Mouse (Mus musculus) C2C12 (cell line): ENCODE measurements at regions not wholly inside any gene's neighbourhood (a gene's known extent, or its start where the extent isn't known, plus 50 kb on each side); places are given as distances from the start of the nearest gene placed in this dataset.

ENCODE experiments used
- H3K27me3 ChIP-seq: one replicate; pipeline ENCODE4 v1.6.1; 2011; ENCODE audit not compliant: control insufficient read depth, insufficient read depth, insufficient read length
- H3K36me3 ChIP-seq: one replicate; pipeline ENCODE4 v1.6.1; 2011; ENCODE audit not compliant: control insufficient read depth, insufficient read depth
- H3K4me3 ChIP-seq: one replicate; pipeline ENCODE4 v1.5.1; 2011; ENCODE audit warnings: mild to moderate bottlenecking, control low read depth; ENCODE audit not compliant: poor library complexity, insufficient read depth, severe bottlenecking
- H3K79me2 ChIP-seq: one replicate; pipeline ENCODE4 v1.6.1; 2011; ENCODE audit not compliant: control insufficient read depth, insufficient read depth
- H3K79me3 ChIP-seq: one replicate; pipeline ENCODE4 v1.6.1; 2011; ENCODE audit warnings: low read depth, control low read depth
- H3ac ChIP-seq: one replicate; pipeline ENCODE3; 2011; ENCODE audit warnings: low read depth; ENCODE audit not compliant: control insufficient read depth, insufficient read length
- CEBPB ChIP-seq: IDR thresholded peaks from one replicate; pipeline ENCODE4 v1.6.1; 2011; ENCODE audit warnings: low read depth, mild to moderate bottlenecking, control low read depth, moderate library complexity
- CTCF ChIP-seq: IDR thresholded peaks from one replicate; pipeline ENCODE4 v1.5.1; 2011; ENCODE audit not compliant: control insufficient read depth, insufficient read depth, insufficient read length
- FOSL1 ChIP-seq: IDR thresholded peaks from one replicate; pipeline ENCODE4 v1.8.0; 2011; ENCODE audit warnings: mild to moderate bottlenecking, low read length; ENCODE audit not compliant: poor library complexity, insufficient read depth, severe bottlenecking
- MAX ChIP-seq: IDR thresholded peaks from one replicate; pipeline ENCODE4 v1.6.1; 2011; ENCODE audit warnings: mild to moderate bottlenecking, control low read depth
- MYOD1 ChIP-seq: IDR thresholded peaks from one replicate; pipeline ENCODE4 v1.6.1; 2011; ENCODE audit warnings: low read depth; ENCODE audit not compliant: control insufficient read depth, insufficient read length
- MYOG ChIP-seq: IDR thresholded peaks from one replicate; pipeline ENCODE4 v1.6.1; 2011; ENCODE audit not compliant: control insufficient read depth, insufficient read length; ENCODE audit errors: extremely low read depth
- USF1 ChIP-seq: IDR thresholded peaks from one replicate; pipeline ENCODE4 v1.6.1; 2011; ENCODE audit warnings: low read depth, mild to moderate bottlenecking, control low read depth, moderate library complexity

- no peaks in the 10 kb centered on the region for H3K36me3 ChIP-seq
- no peaks in the 10 kb centered on the region for H3K79me3 ChIP-seq
- H3K4me3 ChIP-seq: no peak overlapping the region
- H3K79me2 ChIP-seq: no peaks in the 10 kb centered on the region
- peaks cover 3% of the 10 kb centered on the region for H3K27me3 ChIP-seq
- no peak for TF ChIP-seq USF1
- no peak for TF ChIP-seq MYOG
- no peak for TF ChIP-seq CEBPB
- no peak for TF ChIP-seq MYOD1
- TF ChIP-seq CTCF: no peak
- no peak for TF ChIP-seq MAX
- TF ChIP-seq FOSL1: no peak
- no peak overlapping the region for H3ac ChIP-seq
Observed at GRCm38 (mm10) chr1:61565471-61565870, 73.2 kb upstream of the Pard3b start.

- H3K79me3 ChIP-seq: no peaks in the 10 kb centered on the region
Observed at GRCm38 (mm10) chr1:61574276-61574675, 64.3 kb upstream of the Pard3b start.

GRCm38 (mm10) chr1:61576758-61577157, 61.9 kb upstream of the Pard3b start:
- Histone ChIP-seq H3ac (no peak overlapping the region), H3K79me2 (no peaks in the 10 kb centered on the region), H3K27me3 (no peaks in the 10 kb centered on the region), H3K36me3 (no peaks in the 10 kb centered on the region), H3K4me3 (no peak overlapping the region), H3K79me3 (no peaks in the 10 kb centered on the region)
- TF ChIP-seq MAX (no peak), CTCF (no peak), FOSL1 (no peak), MYOD1 (no peak), USF1 (no peak), MYOG (no peak)

More at GRCm38 (mm10) chr1:61574276-61574675, 64.3 kb upstream of the Pard3b start:
- Histone ChIP-seq H3K4me3 (no peak overlapping the region), H3K36me3 (no peaks in the 10 kb centered on the region), H3ac (no peak overlapping the region), H3K27me3 (no peaks in the 10 kb centered on the region), H3K79me2 (no peaks in the 10 kb centered on the region)
- TF ChIP-seq MAX (no peak), MYOG (no peak), FOSL1 (no peak), USF1 (no peak), CTCF (no peak), MYOD1 (no peak), CEBPB (no peak)

GRCm38 (mm10) chr1:61587251-61587650, 51.4 kb upstream of the Pard3b start:
- no peak overlapping the region for H3ac ChIP-seq
- TF ChIP-seq USF1 (no peak), CTCF (no peak), FOSL1 (no peak), CEBPB (no peak), MYOG (no peak), MAX (no peak), MYOD1 (no peak)
- H3K79me2 ChIP-seq: no peaks in the 10 kb centered on the region
- no peaks in the 10 kb centered on the region for H3K79me3 ChIP-seq
- no peak overlapping the region for H3K4me3 ChIP-seq
- no peaks in the 10 kb centered on the region for H3K27me3 ChIP-seq
- no peaks in the 10 kb centered on the region for H3K36me3 ChIP-seq
